In genomic region chr4:148979837-148980236, GRCm38 (mm10) we compare ENCODE assay signal across 27 mouse cellular contexts.
DNase-seq lines count a peak whose midpoint lies in the region; ATAC-seq lines count a peak whose summit lies in the region.
"Had no signal": no experiment of that assay in that cellular context is flagged by ENCODE, and none has a peak within 500 bp of the region (broad histone marks: within the 10 kb centered on the region; RNA-seq: fewer than 3 reads in every experiment).

No protein-coding gene starts in this region.

- no peak for DNase-seq in heart, embryonic 10.5 days (ENCODE audit: low spot score)
- DNase-seq in heart, postnatal 14 days: no peak
- no peak for DNase-seq in hindbrain, embryonic 11.5 days (ENCODE audit: low spot score)
- no peak for DNase-seq in liver, embryonic 11.5 days (ENCODE audit: low spot score)
- DNase-seq in retina, postnatal 1 day: peak; percentile 54
- no peak for DNase-seq in retina, embryonic 14.5 days (ENCODE audit: low spot score)
- DNase-seq: adrenal gland, adult 8-10 months; cerebellum, adult 11-12 months; cerebellum, adult 8-10 months; cerebellum, postnatal 10 days; cerebellum, postnatal 36 days; embryo, embryonic 11 days; gastrocnemius, postnatal 25 days; heart, adult 2 months; heart, postnatal 10 days; heart, postnatal 4 days had no signal

- peaks cover 64% of the 10 kb centered on the region for H3K4me1 ChIP-seq in heart, embryonic 10.5 days
- H3K4me1 ChIP-seq in hindbrain, embryonic 11.5 days (replicated peaks; ENCODE audit: control insufficient read depth, insufficient read depth, low read length): peaks cover 9% of the 10 kb centered on the region
- peaks cover 15% of the 10 kb centered on the region for H3K4me1 ChIP-seq in hindbrain, embryonic 16.5 days (ENCODE audit: control insufficient read depth, insufficient read depth, low read depth, low read length)
- H3K4me1 ChIP-seq in liver, embryonic 12.5 days: peaks cover 6% of the 10 kb centered on the region; the same call in 1 of the 2 replicates
- H3K4me1 ChIP-seq in liver, embryonic 11.5 days (replicated peaks; ENCODE audit: control insufficient read depth, insufficient read depth, low read length): 0 out of 2 replicates have a peak, but pooled peaks cover 3% of the 10 kb centered on the region

- peaks cover 13% of the 10 kb centered on the region; the same call in 1 of the 2 replicates for H3K36me3 ChIP-seq in heart, embryonic 10.5 days
- no peaks in the 10 kb centered on the region for H3K36me3 ChIP-seq in hindbrain, embryonic 11.5 days (ENCODE audit: control insufficient read depth, insufficient read depth, low read length)
- no peaks in the 10 kb centered on the region for H3K36me3 ChIP-seq in hindbrain, embryonic 16.5 days (ENCODE audit: control insufficient read depth, insufficient read depth, low read length)
- peaks cover 21% of the 10 kb centered on the region for H3K36me3 ChIP-seq in liver, embryonic 12.5 days
- peaks cover 4% of the 10 kb centered on the region; the same call in 1 of the 2 replicates for H3K36me3 ChIP-seq in liver, embryonic 11.5 days (ENCODE audit: control insufficient read depth, insufficient read depth, low read length)
- H3K36me3 ChIP-seq: forebrain, embryonic 15.5 days had no signal

- H3K4me3 ChIP-seq in heart, embryonic 10.5 days: no peak overlapping the region
- H3K4me3 ChIP-seq in hindbrain, embryonic 11.5 days (ENCODE audit: low read depth, low read length): no peak overlapping the region
- no peak overlapping the region for H3K4me3 ChIP-seq in hindbrain, embryonic 16.5 days (ENCODE audit: low read length)
- no peak overlapping the region for H3K4me3 ChIP-seq in liver, embryonic 12.5 days
- H3K4me3 ChIP-seq in liver, embryonic 11.5 days (ENCODE audit: low read depth, low read length): no peak overlapping the region
- H3K4me3 ChIP-seq: embryonic facial prominence, embryonic 10.5 days; embryonic facial prominence, embryonic 13.5 days; erythroblast, embryonic 14.5 days; forebrain, embryonic 12.5 days; forebrain, embryonic 15.5 days; heart, adult 2 months; heart, embryonic 15.5 days had no signal

- H3K27me3 ChIP-seq in heart, embryonic 10.5 days (ENCODE audit: insufficient read depth, poor library complexity, severe bottlenecking): no peaks in the 10 kb centered on the region
- H3K27me3 ChIP-seq in hindbrain, embryonic 11.5 days (ENCODE audit: control insufficient read depth, insufficient read depth, low read length): no peaks in the 10 kb centered on the region
- H3K27me3 ChIP-seq in hindbrain, embryonic 16.5 days (replicated peaks; ENCODE audit: control insufficient read depth, insufficient read depth, low read length): no peaks in the 10 kb centered on the region
- H3K27me3 ChIP-seq in liver, embryonic 12.5 days (replicated peaks): no peaks in the 10 kb centered on the region
- H3K27me3 ChIP-seq in liver, embryonic 11.5 days (replicated peaks; ENCODE audit: control insufficient read depth, insufficient read depth, low read length): no peaks in the 10 kb centered on the region
- H3K27me3 ChIP-seq: forebrain, embryonic 12.5 days; forebrain, embryonic 15.5 days; heart, embryonic 15.5 days had no signal

- intact Hi-C loops in heart, postnatal 14 days (cut with DNase I): no loop called here

- no peaks in the 10 kb centered on the region for H3K9me3 ChIP-seq in heart, embryonic 10.5 days
- H3K9me3 ChIP-seq in hindbrain, embryonic 11.5 days (ENCODE audit: control insufficient read depth, low read length): no peaks in the 10 kb centered on the region
- H3K9me3 ChIP-seq in hindbrain, embryonic 16.5 days (ENCODE audit: control insufficient read depth, low read length): no peaks in the 10 kb centered on the region
- no peaks in the 10 kb centered on the region for H3K9me3 ChIP-seq in liver, embryonic 12.5 days (replicated peaks)
- H3K9me3 ChIP-seq in liver, embryonic 11.5 days (ENCODE audit: control insufficient read depth, low read length): no peaks in the 10 kb centered on the region
- H3K9me3 ChIP-seq: embryonic facial prominence, embryonic 10.5 days; embryonic facial prominence, embryonic 13.5 days; forebrain, embryonic 12.5 days; forebrain, embryonic 15.5 days; heart, embryonic 15.5 days had no signal

- peak; percentile 59; the same call in 1 of the 2 replicates for ATAC-seq in hindbrain, embryonic 11.5 days (ENCODE audit: low FRiP score)
- ATAC-seq in hindbrain, embryonic 16.5 days: no peak
- ATAC-seq in liver, embryonic 12.5 days: 0 out of 2 replicates have a peak, but pooled peaks have one; percentile 35
- no peak for ATAC-seq in liver, embryonic 11.5 days (replicated peaks; ENCODE audit: low FRiP score)
- ATAC-seq: activated CD4-positive, CD25-positive, alpha-beta regulatory T cell, adult 4 months; forebrain, embryonic 15.5 days had no signal

- 40% methylated on average over 11 of the region's 11 CpGs for WGBS in heart, embryonic 10.5 days
- 57% methylated on average over 11 of the region's 11 CpGs for WGBS in hindbrain, embryonic 11.5 days
- 59% methylated on average over 11 of the region's 11 CpGs for WGBS in hindbrain, embryonic 16.5 days
- 70% methylated on average over 11 of the region's 11 CpGs for WGBS in liver, embryonic 12.5 days (ENCODE audit: insufficient replicate concordance)
- WGBS in liver, embryonic 11.5 days: 67% methylated on average over 11 of the region's 11 CpGs

- peak overlapping the region; percentile 49; the same call in 1 of the 2 replicates for H3K27ac ChIP-seq in heart, embryonic 10.5 days
- H3K27ac ChIP-seq in hindbrain, embryonic 11.5 days (ENCODE audit: low read depth, low read length): no peak overlapping the region
- H3K27ac ChIP-seq in hindbrain, embryonic 16.5 days (ENCODE audit: low read depth, low read length): no peak overlapping the region
- H3K27ac ChIP-seq in liver, embryonic 12.5 days: no peak overlapping the region
- H3K27ac ChIP-seq in liver, embryonic 11.5 days (ENCODE audit: low read depth, low read length): no peak overlapping the region
- H3K27ac ChIP-seq: embryonic facial prominence, embryonic 10.5 days; embryonic facial prominence, embryonic 13.5 days; forebrain, embryonic 12.5 days; forebrain, embryonic 15.5 days; heart, adult 2 months; heart, embryonic 15.5 days; hindbrain, embryonic 14.5 days had no signal

- H3K4me2 ChIP-seq in hindbrain, embryonic 11.5 days (replicated peaks; ENCODE audit: low read depth, low read length): no peak overlapping the region
- no peak overlapping the region for H3K4me2 ChIP-seq in hindbrain, embryonic 16.5 days (ENCODE audit: low read length)
- no peak overlapping the region for H3K4me2 ChIP-seq in liver, embryonic 12.5 days
- no peak overlapping the region for H3K4me2 ChIP-seq in liver, embryonic 11.5 days
- H3K4me2 ChIP-seq: embryonic facial prominence, embryonic 13.5 days; forebrain, embryonic 12.5 days; forebrain, embryonic 15.5 days; heart, embryonic 11.5 days; heart, embryonic 15.5 days; hindbrain, embryonic 14.5 days had no signal

- no peak overlapping the region for H3K9ac ChIP-seq in hindbrain, embryonic 11.5 days (ENCODE audit: low read depth, low read length)
- no peak overlapping the region for H3K9ac ChIP-seq in hindbrain, embryonic 16.5 days (ENCODE audit: low read depth, low read length)
- no peak overlapping the region for H3K9ac ChIP-seq in liver, embryonic 12.5 days
- H3K9ac ChIP-seq in liver, embryonic 11.5 days (ENCODE audit: low read depth, low read length): no peak overlapping the region
- H3K9ac ChIP-seq: embryonic facial prominence, embryonic 13.5 days; forebrain, embryonic 12.5 days; forebrain, embryonic 15.5 days; heart, embryonic 15.5 days; hindbrain, embryonic 14.5 days had no signal

Comparison
In these comparisons a context has a peak if more than half of its experiments do, and no peak if none do; other contexts are left out.
1. ATAC-seq: peak in hindbrain, embryonic 11.5 days (single experiment) and liver, embryonic 12.5 days (single experiment); none in hindbrain, embryonic 16.5 days (single experiment) and liver, embryonic 11.5 days (single experiment).